In genomic region chr19:44931454-44931759, GRCm38 (mm10) we compare ENCODE assay signal across 8 mouse cellular contexts. TPM values are rescaled to one million over a fixed set of nuclear protein-coding genes. Genes with fewer than 3 reads are reported as not detected.
DNase-seq lines count a peak whose midpoint lies in the region; ATAC-seq and TF ChIP-seq lines count a peak whose summit lies in the region.

No protein-coding gene starts in this region.

- peak; percentile 77 for DNase-seq in ES-E14 (ENCODE audit: low read depth, low spot score)
- peak; percentile 81 for DNase-seq in cerebellum, adult 11 months
- peak; percentile 80 to 83 for DNase-seq in heart, postnatal 36 days
- peak; percentile 73 to 89 for DNase-seq in layer of hippocampus, adult 18-20 months (ENCODE audit: low spot score in 2 of 2)
- DNase-seq in lung, adult 18-20 months: peak; percentile 88 to 89
- DNase-seq in testis, postnatal 10 days (ENCODE audit: low spot score): peak; percentile 94

- H3K9me3 ChIP-seq in ES-E14 (ENCODE audit: control insufficient read depth, insufficient read depth, low read depth, low read length): no peaks in the 10 kb centered on the region
- no peaks in the 10 kb centered on the region for H3K9me3 ChIP-seq in forebrain, embryonic 15.5 days
- H3K9me3 ChIP-seq in neural tube, embryonic 14.5 days (ENCODE audit: control insufficient read depth, low read length): no peaks in the 10 kb centered on the region

- H3K36me3 ChIP-seq in ES-E14 (ENCODE audit: control insufficient read depth, insufficient read depth, low read length, poor library complexity, severe bottlenecking): peaks cover 8% of the 10 kb centered on the region
- H3K36me3 ChIP-seq in forebrain, embryonic 15.5 days: peaks cover 12% of the 10 kb centered on the region
- peaks cover 9% of the 10 kb centered on the region for H3K36me3 ChIP-seq in neural tube, embryonic 14.5 days (ENCODE audit: control insufficient read depth, insufficient read depth, low read length)

- peak; percentile 92 for ATAC-seq in forebrain, embryonic 15.5 days (replicated peaks)
- ATAC-seq in neural tube, embryonic 14.5 days (ENCODE audit: low read depth): peak; percentile 90

- H3K4me3 ChIP-seq in ES-E14 (ENCODE audit: insufficient read depth in 1 of 2, low read depth in 1 of 2, low read length in 2 of 2, poor library complexity in 1 of 2, severe bottlenecking in 1 of 2): peak overlapping the region; percentile 96 to 99
- H3K4me3 ChIP-seq in forebrain, embryonic 15.5 days: peak overlapping the region; percentile 70
- peak overlapping the region; percentile 88 for H3K4me3 ChIP-seq in neural tube, embryonic 14.5 days (ENCODE audit: low read depth, low read length)

- peak overlapping the region; percentile 54 for H3K4me2 ChIP-seq in forebrain, embryonic 15.5 days (replicated peaks)
- peak overlapping the region; percentile 60 for H3K4me2 ChIP-seq in neural tube, embryonic 14.5 days (ENCODE audit: low read depth, low read length)

- H3K27ac ChIP-seq in ES-E14 (ENCODE audit: insufficient read depth, low read depth, low read length, poor library complexity, severe bottlenecking): peak overlapping the region; percentile 82
- peak overlapping the region; percentile 74 for H3K27ac ChIP-seq in forebrain, embryonic 15.5 days (replicated peaks)
- peak overlapping the region; percentile 73 for H3K27ac ChIP-seq in neural tube, embryonic 14.5 days (ENCODE audit: low read depth, low read length)

- H3K9ac ChIP-seq in ES-E14 (ENCODE audit: insufficient read depth, low read depth, low read length, poor library complexity, severe bottlenecking): peak overlapping the region; percentile 95
- H3K9ac ChIP-seq in forebrain, embryonic 15.5 days (replicated peaks): peak overlapping the region; percentile 70
- H3K9ac ChIP-seq in neural tube, embryonic 14.5 days (replicated peaks; ENCODE audit: low read depth, low read length): peak overlapping the region; percentile 77

- H3K4me1 ChIP-seq in ES-E14 (ENCODE audit: control insufficient read depth in 2 of 2, insufficient read depth in 2 of 2, low read length in 2 of 2, poor library complexity in 1 of 2): peaks cover 0 to 6% of the 10 kb centered on the region in 2 experiments; a peak in 2 of 4 replicates
- peaks cover 26% of the 10 kb centered on the region for H3K4me1 ChIP-seq in forebrain, embryonic 15.5 days
- peaks cover 20% of the 10 kb centered on the region for H3K4me1 ChIP-seq in neural tube, embryonic 14.5 days (ENCODE audit: control insufficient read depth, insufficient read depth, low read length)

- WGBS in forebrain, embryonic 15.5 days: 2% methylated on average over 18 of the region's 18 CpGs
- under 1% methylated on average over 18 of the region's 18 CpGs for WGBS in neural tube, embryonic 14.5 days

- intact Hi-C loops in heart, postnatal 36 days (cut with DNase I): loop anchor here (5.0 kb wide), 2 partner anchors 76 to 864 kb away; partner anchors contain the start of genes Erlin1, Mrpl43 and Twnk

- in situ Hi-C loops in ES-E14 (cut with MboI; ENCODE audit: low sequenced_read_pairs in 2 of 2, unreplicated experiment in 2 of 2): no loop called here

- no peaks in the 10 kb centered on the region for H3K27me3 ChIP-seq in forebrain, embryonic 15.5 days
- no peaks in the 10 kb centered on the region for H3K27me3 ChIP-seq in neural tube, embryonic 14.5 days (ENCODE audit: control insufficient read depth, insufficient read depth, low read length)

TF ChIP-seq in ES-E14, 5 proteins besides CTCF, POLR2A, EP300 and RAD21:
- no peak for TF ChIP-seq MAFK (IDR thresholded peaks at IDR 0.05; ENCODE audit: insufficient read depth, low read depth, low read length)
- no peak for TF ChIP-seq CHD2 (IDR thresholded peaks at IDR 0.05; ENCODE audit: low read depth, low read length)
- no peak for TF ChIP-seq ZNF384 (IDR thresholded peaks at IDR 0.05; ENCODE audit: low read depth, low read length)
- no peak for TF ChIP-seq ZC3H11A (IDR thresholded peaks at IDR 0.05; ENCODE audit: borderline replicate concordance, low read depth, low read length)
- TF ChIP-seq HCFC1 (IDR thresholded peaks at IDR 0.05; ENCODE audit: borderline replicate concordance, insufficient read depth, low read length): peak; percentile 88

RNA-seq across cellular contexts. Expression of gene Slf2, which starts 0.5 kb away (rescaled TPM):
- 35.6 and 48.3 TPM in 2 replicates for total RNA-seq in ES-E14 (2012; rRNA removed)
- 30.0 and 32.3 TPM in 2 replicates for polyA plus RNA-seq in forebrain, embryonic 15.5 days (2015; fragmentation: Nextera tagmentation; extraction: Ambion mirVana)
- total RNA-seq in heart, postnatal 36 days (2021): 10 to 100 TPM; 21.4 to 23.3 TPM
- total RNA-seq in layer of hippocampus, adult 18-20 months (2021): 10 to 100 TPM; 40.1 to 41.9 TPM
- polyA plus RNA-seq in neural tube, embryonic 14.5 days (2014; fragmentation: Nextera tagmentation; extraction: Ambion mirVana): 41.5 and 46.3 TPM in 2 replicates

RNA-seq across cellular contexts. Expression of gene Sema4g, which starts 57.5 kb away (rescaled TPM):
- total RNA-seq in ES-E14 (2012; rRNA removed): 3.8 and 7.3 TPM in 2 replicates
- 14.4 and 15.5 TPM in 2 replicates for polyA plus RNA-seq in forebrain, embryonic 15.5 days (2015; fragmentation: Nextera tagmentation; extraction: Ambion mirVana)
- total RNA-seq in heart, postnatal 36 days (2021): under 1 TPM; 0.14 to 0.30 TPM
- 10 to 100 TPM; 19.1 to 20.8 TPM for total RNA-seq in layer of hippocampus, adult 18-20 months (2021)
- polyA plus RNA-seq in neural tube, embryonic 14.5 days (2014; fragmentation: Nextera tagmentation; extraction: Ambion mirVana): 24.5 and 27.8 TPM in 2 replicates

Comparison
In these comparisons a context has a peak if more than half of its experiments do, and no peak if none do; other contexts are left out.
1. Peak in every context shown above with its lines: DNase-seq, ATAC-seq, H3K4me3 ChIP-seq and H3K27ac ChIP-seq.